Mouse (Mus musculus) CH12.LX (cell line): Measurements from ENCODE around the gene Sae1.

Source experiments
- BHLHE40 ChIP-seq: IDR thresholded peaks from 2 replicates; pipeline ENCODE4 v1.6.1; 2011; ENCODE audit warnings: mild to moderate bottlenecking, low read depth, low read length, improper control_type of control experiment
- CHD2 ChIP-seq: IDR thresholded peaks from 2 replicates; pipeline ENCODE4 v1.6.1; 2011; ENCODE audit warnings: low read length, improper control_type of control experiment
- CTCF ChIP-seq, 2 experiments: IDR thresholded peaks in 1 of 2; conservative IDR thresholded peaks in 1 of 2; 2 replicates each; pipeline ENCODE4 v1.5.1; 2011 to 2012; ENCODE audit warnings: low read depth in 2 of 2, low read length in 2 of 2, improper control_type of control experiment in 1 of 2, inconsistent platforms in 1 of 2, mild to moderate bottlenecking in 1 of 2, moderate library complexity in 1 of 2
- GABPA ChIP-seq: IDR thresholded peaks from 2 replicates; pipeline ENCODE4 v1.6.1; 2012; ENCODE audit warnings: low read depth, low read length, improper control_type of control experiment, inconsistent platforms; ENCODE audit not compliant: insufficient replicate concordance
- IRF4 ChIP-seq: IDR thresholded peaks from 2 replicates; pipeline ENCODE4 v1.6.1; 2014; ENCODE audit warnings: low read depth, mild to moderate bottlenecking, inconsistent platforms, low read length, improper control_type of control experiment
- KAT2A ChIP-seq: IDR thresholded peaks from 2 replicates; pipeline ENCODE4 v1.6.1; 2012; ENCODE audit warnings: low read length, improper control_type of control experiment, inconsistent platforms; ENCODE audit not compliant: insufficient replicate concordance
- MYC ChIP-seq: IDR thresholded peaks from 2 replicates; pipeline ENCODE4 v1.6.1; 2011; ENCODE audit warnings: low read depth, mild to moderate bottlenecking, improper control_type of control experiment, low read length
- NELFE ChIP-seq: IDR thresholded peaks from 2 replicates; pipeline ENCODE4 v1.6.1; 2011; ENCODE audit warnings: low read depth, low read length, improper control_type of control experiment
- PAX5 ChIP-seq: IDR thresholded peaks from 2 replicates; pipeline ENCODE4 v1.6.1; 2012; ENCODE audit warnings: low read length, inconsistent platforms, mixed read lengths
- POLR2A ChIP-seq: IDR thresholded peaks from 2 replicates; pipeline ENCODE4 v1.6.1; 2011; ENCODE audit warnings: low read depth, mild to moderate bottlenecking, improper control_type of control experiment, low read length
- POLR2AphosphoS2 ChIP-seq: IDR thresholded peaks from 2 replicates; pipeline ENCODE4 v1.6.1; 2011; ENCODE audit warnings: low read depth, low read length, improper control_type of control experiment
- RAD21 ChIP-seq: IDR thresholded peaks from 2 replicates; pipeline ENCODE4 v1.6.1; 2011; ENCODE audit warnings: low read depth, mild to moderate bottlenecking, low read length, improper control_type of control experiment, moderate library complexity
- ZNF384 ChIP-seq: IDR thresholded peaks from 2 replicates; pipeline ENCODE4 v1.6.1; 2012; ENCODE audit warnings: low read depth, low read length, improper control_type of control experiment, inconsistent platforms

GRCm38 (mm10) chr7:16402449-16402848 lies 14.8 kb upstream of the Sae1 start:
- TF ChIP-seq POLR2A (0 out of 2 replicates have a peak, but pooled peaks have one; percentile 1), ZNF384 (no peak), CTCF (conservative IDR thresholded peaks at IDR 0.05 in 1 of 2, IDR thresholded peaks at IDR 0.05 in 1 of 2; ENCODE audit: low read depth in 2 of 2, low read length in 2 of 2) (no peak), PAX5 (no peak), CHD2 (no peak), NELFE (no peak), RAD21 (no peak), IRF4 (no peak), BHLHE40 (no peak), MYC (no peak; the same call in 1 of the 2 replicates), GABPA (no peak), KAT2A (no peak), POLR2AphosphoS2 (no peak)
